Mouse (Mus musculus) lung, postnatal 36 days (tissue): ENCODE measurements at regions not wholly inside any gene's neighbourhood (a gene's known extent, or its start where the extent isn't known, plus 50 kb on each side); places are given as distances from the start of the nearest gene placed in this dataset.

Experiments
- DNase-seq: peaks from one replicate; pipeline ENCODE4 v3.0.0; 2022; ENCODE audit warnings: mixed read lengths

GRCm38 (mm10) chr9:23134421-23135118 is 88.3 kb upstream of the Bmper start:
- no peak for DNase-seq

GRCm38 (mm10) chr9:23136511-23136910 is 86.4 kb upstream of the Bmper start:
- DNase-seq: no peak

- DNase-seq: no peak
Observed at GRCm38 (mm10) chr9:23137682-23138210, 85.1 kb upstream of the Bmper start.

- DNase-seq: no peak
Observed at GRCm38 (mm10) chr9:23139580-23140162, 83.2 kb upstream of the Bmper start.

GRCm38 (mm10) chr9:23144281-23144680 is 78.6 kb upstream of the Bmper start:
- DNase-seq: no peak

- DNase-seq: no peak
Observed at GRCm38 (mm10) chr9:23150338-23150737, 72.5 kb upstream of the Bmper start.

- no peak for DNase-seq
Observed at GRCm38 (mm10) chr9:23150874-23151273, 72.0 kb upstream of the Bmper start.

GRCm38 (mm10) chr9:23151953-23152490 is 70.9 kb upstream of the Bmper start:
- no peak for DNase-seq

- no peak for DNase-seq
Observed at GRCm38 (mm10) chr9:23156820-23157570, 65.9 kb upstream of the Bmper start.

GRCm38 (mm10) chr9:23158499-23158898 is 64.4 kb upstream of the Bmper start:
- no peak for DNase-seq

GRCm38 (mm10) chr9:23161346-23161745 is 61.5 kb upstream of the Bmper start:
- no peak for DNase-seq

- no peak for DNase-seq
Observed at GRCm38 (mm10) chr9:23167056-23167591, 55.8 kb upstream of the Bmper start.

GRCm38 (mm10) chr9:23167716-23168115 is 55.2 kb upstream of the Bmper start:
- DNase-seq: peak; percentile 4

GRCm38 (mm10) chr9:23168149-23168548 is 54.7 kb upstream of the Bmper start:
- DNase-seq: no peak

GRCm38 (mm10) chr9:23171361-23171760 is 51.5 kb upstream of the Bmper start:
- no peak for DNase-seq
